Mouse (Mus musculus): ENCODE measurements around the gene Ino80d. TPM values are rescaled to one million over a fixed set of nuclear protein-coding genes. Genes with fewer than 3 reads are reported as not detected.

The Ino80d gene
- polyA plus RNA-seq, 1 experiment, result 2.1 TPM

DNA sequence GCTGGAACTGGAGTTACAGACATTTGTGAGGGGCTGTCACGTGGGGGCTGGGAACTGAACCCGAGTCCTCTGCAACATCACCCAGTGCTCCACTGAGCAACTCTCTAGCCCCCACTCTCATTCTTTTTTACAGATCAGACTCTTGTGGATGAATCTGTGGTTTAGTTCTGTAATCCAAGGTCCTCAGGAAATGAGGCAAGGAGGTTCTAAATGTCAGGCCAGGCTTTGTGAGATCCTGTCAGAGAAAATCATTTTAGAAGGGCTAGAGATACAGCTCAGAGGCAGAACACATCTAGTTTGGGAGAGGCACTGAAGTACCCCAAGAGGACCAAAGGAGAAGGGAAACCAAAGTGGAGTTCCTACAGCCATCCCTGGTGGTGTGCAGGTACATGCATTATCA lies 16.4 kb upstream of the Ino80d start:
- no peak for TF ChIP-seq CTCF (IDR thresholded peaks at IDR 0.05; ENCODE audit: control insufficient read depth, insufficient read depth, insufficient read length)
- TF ChIP-seq MYOD1 (IDR thresholded peaks at IDR 0.05; ENCODE audit: control insufficient read depth, insufficient read length, low read depth), result no peak
- no peak for TF ChIP-seq FOSL1 (IDR thresholded peaks at IDR 0.05; ENCODE audit: insufficient read depth, low read length, poor library complexity, severe bottlenecking)
- no peak for TF ChIP-seq USF1 (IDR thresholded peaks at IDR 0.05; ENCODE audit: low read depth)
- TF ChIP-seq CEBPB (IDR thresholded peaks at IDR 0.05; ENCODE audit: low read depth), result no peak
- no peak for TF ChIP-seq MAX (IDR thresholded peaks at IDR 0.05)
- no peak for TF ChIP-seq MYOG (IDR thresholded peaks at IDR 0.05; ENCODE audit: control insufficient read depth, extremely low read depth, insufficient read length)

DNA sequence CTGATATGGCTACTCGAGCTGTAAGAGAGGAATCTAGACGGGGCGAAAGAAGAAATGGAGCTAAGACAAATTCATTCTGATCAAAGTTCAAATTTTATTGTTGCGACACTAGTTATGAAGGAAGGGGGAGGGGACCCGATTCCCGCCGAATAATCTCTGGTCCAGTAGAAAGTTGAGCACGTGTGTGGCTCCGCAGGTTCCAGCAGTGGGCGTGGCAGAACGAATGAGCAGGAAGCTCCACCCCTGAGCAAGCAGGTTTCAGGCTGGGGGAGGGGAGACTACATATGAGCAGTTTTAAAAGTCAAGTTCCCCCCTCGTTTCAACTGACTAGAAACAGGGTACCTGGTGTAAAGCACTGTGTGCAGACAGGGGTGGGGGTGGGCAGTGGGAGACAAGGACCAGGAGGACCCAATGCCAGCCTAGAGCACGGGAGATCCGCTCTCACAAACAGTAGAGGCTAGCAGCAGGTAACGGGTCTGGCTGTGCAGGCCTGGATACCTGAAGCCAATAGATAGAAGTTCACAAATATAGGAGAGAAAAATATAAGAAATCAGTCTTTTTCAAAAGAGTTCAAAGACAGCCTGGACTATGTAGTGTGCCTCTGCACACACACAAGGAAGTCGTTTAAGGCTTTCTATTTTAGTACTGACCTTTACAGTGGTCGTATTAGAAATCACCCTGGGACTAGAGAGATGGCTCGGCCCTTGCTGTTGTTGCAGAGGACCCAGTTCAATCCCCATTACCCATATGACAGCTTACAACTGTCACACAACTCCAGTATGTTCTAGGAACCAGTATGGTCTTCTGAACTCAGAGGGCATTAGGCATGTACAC lies 15.6 kb upstream of the Ino80d start:
- TF ChIP-seq FOSL1 (IDR thresholded peaks at IDR 0.05; ENCODE audit: insufficient read depth, low read length, poor library complexity, severe bottlenecking), result no peak
- Histone ChIP-seq H3K36me3 (ENCODE audit: control insufficient read depth, insufficient read depth) (peaks cover 6% of the 10 kb centered on the region), H3K79me2 (ENCODE audit: control insufficient read depth, insufficient read depth) (no peaks in the 10 kb centered on the region), H3K27me3 (ENCODE audit: control insufficient read depth, insufficient read depth, insufficient read length) (no peaks in the 10 kb centered on the region), H3K4me3 (ENCODE audit: insufficient read depth, poor library complexity, severe bottlenecking) (no peak overlapping the region), H3K79me3 (ENCODE audit: low read depth) (no peaks in the 10 kb centered on the region), H3ac (ENCODE audit: control insufficient read depth, insufficient read length, low read depth) (no peak overlapping the region)

More for the DNA sequence above, 16.4 kb upstream of the Ino80d start:
- H3K79me3 ChIP-seq (ENCODE audit: low read depth), result no peaks in the 10 kb centered on the region
- no peak overlapping the region for H3K4me3 ChIP-seq (ENCODE audit: insufficient read depth, poor library complexity, severe bottlenecking)
- no peaks in the 10 kb centered on the region for H3K27me3 ChIP-seq (ENCODE audit: control insufficient read depth, insufficient read depth, insufficient read length)
- no peak overlapping the region for H3ac ChIP-seq (ENCODE audit: control insufficient read depth, insufficient read length, low read depth)
- peaks cover 6% of the 10 kb centered on the region for H3K36me3 ChIP-seq (ENCODE audit: control insufficient read depth, insufficient read depth)
- H3K79me2 ChIP-seq (ENCODE audit: control insufficient read depth, insufficient read depth), result no peaks in the 10 kb centered on the region

DNA sequence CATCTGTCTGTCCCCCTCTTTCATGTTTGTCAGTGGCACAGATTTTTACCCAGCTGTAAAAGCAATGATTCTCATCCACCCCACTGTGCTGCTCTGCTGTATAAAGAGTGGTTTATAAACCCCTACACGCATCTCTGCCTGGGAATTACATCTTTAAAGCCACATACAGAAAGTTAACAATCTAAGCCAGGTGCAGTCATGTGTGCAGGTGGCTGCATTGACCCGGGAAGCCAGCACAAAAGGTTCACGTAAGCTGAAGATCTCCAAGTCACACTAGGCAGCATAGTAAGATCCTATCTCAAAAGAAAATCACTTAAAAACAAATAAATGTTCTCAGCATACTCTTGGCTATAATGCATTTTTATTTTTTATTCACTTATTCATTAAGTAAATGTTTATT lies 14.8 kb upstream of the Ino80d start:
- TF ChIP-seq CTCF (IDR thresholded peaks at IDR 0.05; ENCODE audit: control insufficient read depth, insufficient read depth, insufficient read length), result no peak
- no peak for TF ChIP-seq MYOG (IDR thresholded peaks at IDR 0.05; ENCODE audit: control insufficient read depth, extremely low read depth, insufficient read length)
- TF ChIP-seq CEBPB (IDR thresholded peaks at IDR 0.05; ENCODE audit: low read depth), result no peak
- no peak for TF ChIP-seq FOSL1 (IDR thresholded peaks at IDR 0.05; ENCODE audit: insufficient read depth, low read length, poor library complexity, severe bottlenecking)
- TF ChIP-seq MAX (IDR thresholded peaks at IDR 0.05), result no peak
- TF ChIP-seq USF1 (IDR thresholded peaks at IDR 0.05; ENCODE audit: low read depth), result no peak
- TF ChIP-seq MYOD1 (IDR thresholded peaks at IDR 0.05; ENCODE audit: control insufficient read depth, insufficient read length, low read depth), result no peak
- Histone ChIP-seq H3K4me3 (ENCODE audit: insufficient read depth, poor library complexity, severe bottlenecking) (no peak overlapping the region), H3ac (ENCODE audit: control insufficient read depth, insufficient read length, low read depth) (no peak overlapping the region), H3K79me2 (ENCODE audit: control insufficient read depth, insufficient read depth) (no peaks in the 10 kb centered on the region), H3K79me3 (ENCODE audit: low read depth) (no peaks in the 10 kb centered on the region), H3K27me3 (ENCODE audit: control insufficient read depth, insufficient read depth, insufficient read length) (no peaks in the 10 kb centered on the region), H3K36me3 (ENCODE audit: control insufficient read depth, insufficient read depth) (peaks cover 8% of the 10 kb centered on the region)

DNA sequence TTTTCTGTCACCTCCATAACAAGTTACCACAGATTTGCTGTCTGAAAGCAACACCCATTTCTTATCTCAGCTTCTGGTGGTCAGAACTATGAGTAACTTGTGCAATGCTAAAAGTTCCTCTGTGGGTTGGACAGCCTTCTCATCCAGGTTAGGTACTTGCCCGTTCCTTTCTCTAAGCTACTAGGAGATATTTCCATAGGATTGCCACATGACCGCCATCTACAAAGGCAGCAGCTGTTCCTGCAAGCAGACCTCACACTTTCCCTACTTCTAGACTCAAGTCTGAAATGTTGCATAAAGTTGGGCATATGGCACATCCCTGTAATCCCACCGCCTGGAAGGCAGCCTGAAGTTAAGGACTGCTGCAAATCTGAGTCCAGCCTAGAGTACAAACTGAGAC lies 11.7 kb upstream of the Ino80d start:
- Histone ChIP-seq H3K27me3 (ENCODE audit: control insufficient read depth, insufficient read depth, insufficient read length) (no peaks in the 10 kb centered on the region), H3K79me2 (ENCODE audit: control insufficient read depth, insufficient read depth) (no peaks in the 10 kb centered on the region), H3ac (ENCODE audit: control insufficient read depth, insufficient read length, low read depth) (no peak overlapping the region), H3K79me3 (ENCODE audit: low read depth) (no peaks in the 10 kb centered on the region), H3K36me3 (ENCODE audit: control insufficient read depth, insufficient read depth) (peaks cover 24% of the 10 kb centered on the region), H3K4me3 (ENCODE audit: insufficient read depth, poor library complexity, severe bottlenecking) (no peak overlapping the region)
- TF ChIP-seq CTCF (IDR thresholded peaks at IDR 0.05; ENCODE audit: control insufficient read depth, insufficient read depth, insufficient read length) (no peak), MYOG (IDR thresholded peaks at IDR 0.05; ENCODE audit: control insufficient read depth, extremely low read depth, insufficient read length) (no peak), MYOD1 (IDR thresholded peaks at IDR 0.05; ENCODE audit: control insufficient read depth, insufficient read length, low read depth) (no peak), FOSL1 (IDR thresholded peaks at IDR 0.05; ENCODE audit: insufficient read depth, low read length, poor library complexity, severe bottlenecking) (no peak), MAX (IDR thresholded peaks at IDR 0.05) (no peak), CEBPB (IDR thresholded peaks at IDR 0.05; ENCODE audit: low read depth) (no peak), USF1 (IDR thresholded peaks at IDR 0.05; ENCODE audit: low read depth) (no peak)

- no peak overlapping the region for H3K4me3 ChIP-seq (ENCODE audit: insufficient read depth, poor library complexity, severe bottlenecking)
- TF ChIP-seq USF1 (IDR thresholded peaks at IDR 0.05; ENCODE audit: low read depth), result no peak
- TF ChIP-seq CEBPB (IDR thresholded peaks at IDR 0.05; ENCODE audit: low read depth), result no peak
- TF ChIP-seq FOSL1 (IDR thresholded peaks at IDR 0.05; ENCODE audit: insufficient read depth, low read length, poor library complexity, severe bottlenecking), result no peak
- no peak for TF ChIP-seq MAX (IDR thresholded peaks at IDR 0.05)
- TF ChIP-seq MYOG (IDR thresholded peaks at IDR 0.05; ENCODE audit: control insufficient read depth, extremely low read depth, insufficient read length), result no peak
- no peak for TF ChIP-seq CTCF (IDR thresholded peaks at IDR 0.05; ENCODE audit: control insufficient read depth, insufficient read depth, insufficient read length)
- no peak for TF ChIP-seq MYOD1 (IDR thresholded peaks at IDR 0.05; ENCODE audit: control insufficient read depth, insufficient read length, low read depth)
- no peak overlapping the region for H3ac ChIP-seq (ENCODE audit: control insufficient read depth, insufficient read length, low read depth)
- peaks cover 6% of the 10 kb centered on the region for H3K79me3 ChIP-seq (ENCODE audit: low read depth)
- peaks cover 7% of the 10 kb centered on the region for H3K79me2 ChIP-seq (ENCODE audit: control insufficient read depth, insufficient read depth)
- H3K27me3 ChIP-seq (ENCODE audit: control insufficient read depth, insufficient read depth, insufficient read length), result no peaks in the 10 kb centered on the region
- peaks cover 44% of the 10 kb centered on the region for H3K36me3 ChIP-seq (ENCODE audit: control insufficient read depth, insufficient read depth)
Observed at GRCm38 (mm10) chr1:63123823-63124450, 9.5 kb upstream of the Ino80d start.

Measured in C2C12 (cell line).